Mouse (Mus musculus): Measurements from ENCODE around the gene Gng3. TPM values are rescaled to one million over a fixed set of nuclear protein-coding genes. Genes with fewer than 3 reads are reported as not detected.
"Not testable (repeated sequence)": the region's sequence is repeated elsewhere in the genome, so short reads cannot be mapped to it uniquely, and the experiment has no call there.

Gng3 gene
- polyA plus RNA-seq, 1 experiment = not detected

GRCm38 (mm10) chr19:8871267-8872186, 32.5 kb upstream of the Gng3 start, which contains the start of gene Ubxn1:
Gene Ubxn1 (plus strand): TSS chr19:8871496.
- peaks cover 56% of the 10 kb centered on the region for H3K4me1 ChIP-seq
- peaks cover 44% of the 10 kb centered on the region for H3K36me3 ChIP-seq (replicated peaks; ENCODE audit: low read length)
- H3K27me3 ChIP-seq (replicated peaks) = no peaks in the 10 kb centered on the region
- peak within 1 kb of the TSS; percentile 97 for H3K4me3 ChIP-seq (replicated peaks)
- TF ChIP-seq GATA1 (IDR thresholded peaks at IDR 0.05; ENCODE audit: borderline replicate concordance, low read length) (no peak), FLI1 (IDR thresholded peaks at IDR 0.05; ENCODE audit: low read length) (peak; percentile 40; the same call in 1 of the 2 replicates)
- no peaks in the 10 kb centered on the region for H3K9me3 ChIP-seq

- Histone ChIP-seq H3K27me3 (replicated peaks) (no peaks in the 10 kb centered on the region), H3K9me3 (no peaks in the 10 kb centered on the region), H3K4me3 (replicated peaks) (peak overlapping the region; percentile 97), H3K4me1 (peaks cover 60% of the 10 kb centered on the region), H3K36me3 (replicated peaks; ENCODE audit: low read length) (peaks cover 37% of the 10 kb centered on the region)
- TF ChIP-seq FLI1 (IDR thresholded peaks at IDR 0.05; ENCODE audit: low read length) (no peak), GATA1 (IDR thresholded peaks at IDR 0.05; ENCODE audit: borderline replicate concordance, low read length) (no peak)
Observed at GRCm38 (mm10) chr19:8870838-8871237, 31.8 kb upstream of the Gng3 start.

DNA sequence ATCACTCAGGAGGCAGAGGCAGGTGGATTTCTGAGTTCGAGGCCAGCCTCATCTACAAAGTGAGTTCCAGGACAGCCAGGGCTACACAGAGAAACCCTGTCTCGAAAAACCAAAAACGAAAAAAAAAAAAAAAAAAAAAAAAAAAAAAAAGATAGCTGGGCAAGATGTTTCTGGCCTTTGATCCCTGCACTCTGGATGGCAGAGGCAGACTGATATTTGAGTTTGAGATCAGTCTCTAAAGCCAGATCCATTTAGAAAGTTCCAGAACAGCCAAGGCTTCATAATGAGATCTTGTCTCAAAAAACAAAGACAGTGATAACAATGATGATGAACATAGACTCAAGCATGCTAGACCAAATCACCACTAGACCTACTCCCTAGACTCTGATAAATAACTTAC, 31.4 kb upstream of the Gng3 start:
- Histone ChIP-seq H3K36me3 (replicated peaks; ENCODE audit: low read length) (peaks cover 32% of the 10 kb centered on the region), H3K4me1 (peaks cover 60% of the 10 kb centered on the region), H3K4me3 (replicated peaks) (peak overlapping the region; percentile 97)
- H3K9me3 ChIP-seq; H3K27me3 ChIP-seq (replicated peaks): not testable (repeated sequence)

DNA sequence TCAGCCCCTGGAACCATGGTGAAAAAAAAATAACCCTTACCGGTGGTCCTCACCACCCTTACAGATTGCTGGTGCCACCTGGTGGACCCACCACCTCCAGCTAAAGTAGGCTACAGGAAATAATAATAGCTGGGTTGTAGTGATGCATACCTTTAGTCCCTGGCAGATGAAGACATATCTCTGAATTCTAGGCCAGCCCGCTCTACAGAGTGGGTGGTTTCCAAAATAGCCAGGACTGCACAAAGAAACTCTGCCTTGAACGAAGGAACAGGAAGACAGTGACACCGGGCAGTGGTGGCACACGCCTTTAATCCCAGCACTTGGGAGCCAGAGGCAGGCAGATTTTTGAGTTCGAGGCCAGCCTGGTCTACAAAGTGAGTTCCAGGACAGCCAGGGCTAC, 25.3 kb upstream of the Gng3 start:
- Histone ChIP-seq H3K36me3 (replicated peaks; ENCODE audit: low read length) (no peaks in the 10 kb centered on the region), H3K4me1 (peaks cover 22% of the 10 kb centered on the region), H3K4me3 (replicated peaks) (no peak overlapping the region), H3K27me3 (replicated peaks) (no peaks in the 10 kb centered on the region), H3K9me3 (no peaks in the 10 kb centered on the region)
- no peak for TF ChIP-seq FLI1 (IDR thresholded peaks at IDR 0.05; ENCODE audit: low read length)
- no peak for TF ChIP-seq GATA1 (IDR thresholded peaks at IDR 0.05; ENCODE audit: borderline replicate concordance, low read length)

GRCm38 (mm10) chr19:8859018-8859417, 20.0 kb upstream of the Gng3 start:
- TF ChIP-seq FLI1 (IDR thresholded peaks at IDR 0.05; ENCODE audit: low read length) = no peak
- no peak for TF ChIP-seq GATA1 (IDR thresholded peaks at IDR 0.05; ENCODE audit: borderline replicate concordance, low read length)
- Histone ChIP-seq H3K36me3 (replicated peaks; ENCODE audit: low read length) (no peaks in the 10 kb centered on the region), H3K9me3 (no peaks in the 10 kb centered on the region), H3K27me3 (replicated peaks) (no peaks in the 10 kb centered on the region), H3K4me3 (replicated peaks) (no peak overlapping the region), H3K4me1 (peaks cover 5% of the 10 kb centered on the region; the same call in 1 of the 2 replicates)

DNA sequence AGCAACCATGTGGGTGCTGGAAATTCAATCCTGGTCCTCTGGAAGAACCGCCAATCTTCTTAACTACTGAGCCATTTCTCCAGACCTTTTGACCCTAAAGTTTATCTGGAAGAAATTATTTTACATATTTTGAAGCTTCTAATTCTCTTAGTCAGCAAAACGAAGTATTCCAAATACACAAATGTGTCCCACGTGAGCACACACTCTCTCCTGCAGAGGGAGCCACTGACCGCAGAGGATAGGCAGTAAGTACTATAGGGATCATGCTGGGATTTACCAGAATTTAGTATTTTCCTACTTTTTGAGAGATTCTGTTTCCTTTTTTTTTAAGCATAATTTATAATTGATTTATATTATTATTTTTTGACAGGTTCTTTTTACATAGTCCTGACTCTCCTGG, 18.7 kb upstream of the Gng3 start:
- Histone ChIP-seq H3K4me1 (peaks cover 5% of the 10 kb centered on the region; the same call in 1 of the 2 replicates), H3K9me3 (no peaks in the 10 kb centered on the region), H3K4me3 (replicated peaks) (no peak overlapping the region), H3K36me3 (replicated peaks; ENCODE audit: low read length) (no peaks in the 10 kb centered on the region), H3K27me3 (replicated peaks) (no peaks in the 10 kb centered on the region)
- TF ChIP-seq GATA1 (IDR thresholded peaks at IDR 0.05; ENCODE audit: borderline replicate concordance, low read length) = no peak
- TF ChIP-seq FLI1 (IDR thresholded peaks at IDR 0.05; ENCODE audit: low read length) = no peak

- Histone ChIP-seq H3K36me3 (replicated peaks; ENCODE audit: low read length) (peaks cover 13% of the 10 kb centered on the region), H3K27me3 (replicated peaks) (peaks cover 2% of the 10 kb centered on the region), H3K4me3 (replicated peaks) (no peak overlapping the region), H3K4me1 (peaks cover 19% of the 10 kb centered on the region), H3K9me3 (no peaks in the 10 kb centered on the region)
- TF ChIP-seq FLI1 (IDR thresholded peaks at IDR 0.05; ENCODE audit: low read length) (no peak), GATA1 (IDR thresholded peaks at IDR 0.05; ENCODE audit: borderline replicate concordance, low read length) (no peak)
Observed at GRCm38 (mm10) chr19:8853117-8853516, 14.1 kb upstream of the Gng3 start.

DNA sequence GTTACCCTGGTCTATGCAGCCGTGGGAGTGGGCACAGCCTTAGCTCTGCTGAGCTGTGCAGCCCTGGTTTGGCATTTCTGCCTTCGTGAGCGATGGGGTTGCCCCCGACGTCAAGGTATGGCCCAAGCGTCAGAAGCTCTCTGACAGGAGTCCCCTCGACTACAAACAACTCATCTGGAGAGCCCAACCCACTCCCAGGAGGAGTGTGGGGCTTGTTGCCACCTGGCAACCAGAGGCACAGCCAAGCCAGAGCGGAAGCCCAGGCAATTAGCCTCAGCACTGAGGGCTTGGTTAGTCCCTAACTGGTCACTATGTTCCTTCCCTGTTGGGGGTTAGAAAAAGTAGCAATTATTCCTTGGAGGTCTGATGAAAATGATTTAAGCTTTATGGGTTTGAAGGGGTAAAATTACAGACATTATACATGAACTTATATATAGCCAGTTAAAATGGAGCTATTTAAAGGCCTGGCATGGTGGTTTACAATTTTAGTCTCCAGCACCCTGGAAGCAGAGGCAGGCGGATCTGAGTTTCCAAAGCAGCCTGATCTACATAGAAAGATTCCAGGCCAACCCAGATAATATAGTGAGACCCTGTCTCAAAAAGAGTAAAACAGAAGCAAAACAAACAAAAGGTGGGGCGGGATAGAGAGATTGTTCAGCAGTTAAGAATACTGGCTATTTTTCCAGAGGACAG, 13.4 kb upstream of the Gng3 start:
- Histone ChIP-seq H3K4me3 (replicated peaks) (no peak overlapping the region), H3K9me3 (no peaks in the 10 kb centered on the region), H3K27me3 (replicated peaks) (peaks cover 2% of the 10 kb centered on the region), H3K36me3 (replicated peaks; ENCODE audit: low read length) (peaks cover 21% of the 10 kb centered on the region), H3K4me1 (peaks cover 19% of the 10 kb centered on the region)
- TF ChIP-seq FLI1 (IDR thresholded peaks at IDR 0.05; ENCODE audit: low read length) = no peak
- no peak for TF ChIP-seq GATA1 (IDR thresholded peaks at IDR 0.05; ENCODE audit: borderline replicate concordance, low read length)

- H3K4me3 ChIP-seq (replicated peaks) = no peak overlapping the region
- H3K4me1 ChIP-seq = peaks cover 19% of the 10 kb centered on the region
- TF ChIP-seq GATA1 (IDR thresholded peaks at IDR 0.05; ENCODE audit: borderline replicate concordance, low read length) (no peak), FLI1 (IDR thresholded peaks at IDR 0.05; ENCODE audit: low read length) (no peak)
- H3K36me3 ChIP-seq (replicated peaks; ENCODE audit: low read length) = peaks cover 28% of the 10 kb centered on the region
- H3K9me3 ChIP-seq = no peaks in the 10 kb centered on the region
- H3K27me3 ChIP-seq (replicated peaks) = peaks cover 2% of the 10 kb centered on the region
Observed at GRCm38 (mm10) chr19:8851639-8852038, 12.6 kb upstream of the Gng3 start.

- peaks cover 19% of the 10 kb centered on the region for H3K4me1 ChIP-seq
- H3K4me3 ChIP-seq (replicated peaks) = no peak within 1 kb of the TSS
- TF ChIP-seq GATA1 (IDR thresholded peaks at IDR 0.05; ENCODE audit: borderline replicate concordance, low read length) = no peak
- TF ChIP-seq FLI1 (IDR thresholded peaks at IDR 0.05; ENCODE audit: low read length) = no peak
- peaks cover 40% of the 10 kb centered on the region for H3K36me3 ChIP-seq (replicated peaks; ENCODE audit: low read length)
- H3K27me3 ChIP-seq (replicated peaks) = peaks cover 2% of the 10 kb centered on the region
- H3K9me3 ChIP-seq = no peaks in the 10 kb centered on the region
Observed at GRCm38 (mm10) chr19:8850402-8850901, 11.5 kb upstream of the Gng3 start, which contains the start of gene Lrrn4cl. Gene Lrrn4cl (plus strand): TSS chr19:8850768.
